Mouse (Mus musculus): Measurements from ENCODE around the gene Cyp24a1. TPM values are rescaled to one million over a fixed set of nuclear protein-coding genes. Genes with fewer than 3 reads are reported as not detected.

Gene Cyp24a1
- total and polyA plus RNA-seq, 3 experiments, result 0.01 TPM; not detected in 2

DNA sequence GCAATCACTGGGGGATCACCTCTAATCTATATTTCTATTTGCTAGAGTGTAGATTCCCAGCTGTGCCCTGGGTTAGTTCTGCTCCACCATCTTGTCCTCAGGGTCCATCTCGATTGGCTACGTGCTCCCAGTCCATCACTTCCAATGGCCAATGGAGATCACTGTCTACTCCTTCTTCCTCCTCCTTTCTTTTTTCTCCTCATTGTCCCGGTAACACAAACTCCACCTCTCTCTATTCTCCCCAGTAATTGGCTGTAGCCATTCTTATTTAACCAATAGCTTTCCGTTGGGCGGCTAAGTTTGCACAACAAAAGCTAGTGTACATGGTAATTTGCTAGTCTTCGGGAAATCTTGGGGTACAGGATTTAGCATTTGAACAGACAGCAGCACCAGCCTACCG lies 32.8 kb upstream of the Cyp24a1 start:
- no peaks in the 10 kb centered on the region for H3K4me1 ChIP-seq (ENCODE audit: control insufficient read depth in 1 of 2, insufficient read depth in 2 of 2, low read length in 2 of 2)
- DNase-seq (ENCODE audit: low read depth, low spot score), result no peak
- no peak overlapping the region for H3K9ac ChIP-seq (ENCODE audit: control insufficient read depth, low read depth, low read length, poor library complexity, severe bottlenecking)
- no peak overlapping the region for H3K4me3 ChIP-seq (ENCODE audit: control insufficient read depth in 1 of 2, insufficient read depth in 1 of 2, low read depth in 2 of 2, low read length in 2 of 2)
- H3K36me3 ChIP-seq (ENCODE audit: control insufficient read depth in 1 of 2, insufficient read depth in 2 of 2, low read length in 2 of 2), result no peaks in the 10 kb centered on the region
- no peaks in the 10 kb centered on the region for H3K9me3 ChIP-seq (replicated peaks; ENCODE audit: insufficient read depth, low read length)
- TF ChIP-seq NELFE (IDR thresholded peaks at IDR 0.05; ENCODE audit: low read depth, low read length) (no peak), CTCF (IDR thresholded peaks at IDR 0.05 in 2 of 3, conservative IDR thresholded peaks at IDR 0.05 in 1 of 3; ENCODE audit: control insufficient read depth in 1 of 3, insufficient read depth in 1 of 3, low read depth in 2 of 3, low read length in 3 of 3, poor library complexity in 1 of 3, severe bottlenecking in 1 of 3) (no peak), BHLHE40 (IDR thresholded peaks at IDR 0.05; ENCODE audit: borderline replicate concordance, low read depth, low read length) (no peak)
- no peaks in the 10 kb centered on the region for H3K79me2 ChIP-seq (ENCODE audit: control insufficient read depth, insufficient read depth, low read length, poor library complexity)
- no peak overlapping the region for H3K27ac ChIP-seq (ENCODE audit: control insufficient read depth, low read depth, low read length)
- H3K27me3 ChIP-seq (ENCODE audit: control insufficient read depth in 1 of 2, insufficient read depth in 2 of 2, low read length in 2 of 2), result no peaks in the 10 kb centered on the region

- H3K27me3 ChIP-seq (ENCODE audit: control insufficient read depth in 1 of 2, insufficient read depth in 2 of 2, low read length in 2 of 2), result no peaks in the 10 kb centered on the region
- TF ChIP-seq POLR2AphosphoS2 (IDR thresholded peaks at IDR 0.05; ENCODE audit: low read length) (no peak), ZNF384 (IDR thresholded peaks at IDR 0.05; ENCODE audit: low read depth, low read length) (no peak), CHD1 (IDR thresholded peaks at IDR 0.05; ENCODE audit: low read depth, low read length) (no peak), RAD21 (IDR thresholded peaks at IDR 0.05; ENCODE audit: low read depth, low read length) (no peak), MEF2A (IDR thresholded peaks at IDR 0.05; ENCODE audit: extremely low read depth, insufficient replicate concordance, low read depth, low read length, poor library complexity, severe bottlenecking) (no peak), MYC (IDR thresholded peaks at IDR 0.05; ENCODE audit: low read depth, low read length) (no peak), GABPA (IDR thresholded peaks at IDR 0.05; ENCODE audit: low read depth, low read length) (no peak), MAZ (IDR thresholded peaks at IDR 0.05; ENCODE audit: low read depth, low read length) (no peak), EP300 (IDR thresholded peaks at IDR 0.05; ENCODE audit: low read depth in 1 of 2, low read length in 2 of 2) (no peak), MAFK (IDR thresholded peaks at IDR 0.05; ENCODE audit: borderline replicate concordance, low read depth, low read length) (no peak), NELFE (IDR thresholded peaks at IDR 0.05; ENCODE audit: low read depth, low read length) (no peak), UBTF (IDR thresholded peaks at IDR 0.05; ENCODE audit: borderline replicate concordance, insufficient read depth, low read depth, low read length) (no peak), CHD2 (IDR thresholded peaks at IDR 0.05; ENCODE audit: low read length) (no peak), GATA1 (IDR thresholded peaks at IDR 0.05; ENCODE audit: low read depth, low read length) (no peak)
- H3K27ac ChIP-seq (ENCODE audit: control insufficient read depth, low read depth, low read length), result no peak overlapping the region
- H3K4me3 ChIP-seq (ENCODE audit: control insufficient read depth in 1 of 2, insufficient read depth in 1 of 2, low read depth in 2 of 2, low read length in 2 of 2), result no peak overlapping the region
- H3K9ac ChIP-seq (ENCODE audit: control insufficient read depth, low read depth, low read length, poor library complexity, severe bottlenecking), result no peak overlapping the region
- DNase-seq (ENCODE audit: low read depth, low spot score), result no peak
- H3K79me2 ChIP-seq (ENCODE audit: control insufficient read depth, insufficient read depth, low read length, poor library complexity), result no peaks in the 10 kb centered on the region
- no peaks in the 10 kb centered on the region for H3K4me1 ChIP-seq (ENCODE audit: control insufficient read depth in 1 of 2, insufficient read depth in 2 of 2, low read length in 2 of 2)
- no peaks in the 10 kb centered on the region for H3K9me3 ChIP-seq (replicated peaks; ENCODE audit: insufficient read depth, low read length)
- no peaks in the 10 kb centered on the region for H3K36me3 ChIP-seq (ENCODE audit: control insufficient read depth in 1 of 2, insufficient read depth in 2 of 2, low read length in 2 of 2)
These were observed 31.1 kb upstream of the Cyp24a1 start for GRCm38 (mm10) chr2:170528061-170528460.

All from MEL (cell line).